8 mouse cellular contexts compared by ENCODE assay signal in genomic region chr10:107122744-107123528, GRCm38 (mm10). TPM values are rescaled to one million over a fixed set of nuclear protein-coding genes. Genes with fewer than 3 reads are reported as not detected.
DNase-seq lines count a peak whose midpoint lies in the region; ATAC-seq and TF ChIP-seq lines count a peak whose summit lies in the region.

No protein-coding gene starts in this region.

- H3K36me3 ChIP-seq in ES-E14 (ENCODE audit: control insufficient read depth, insufficient read depth, low read length, poor library complexity, severe bottlenecking) = no peaks in the 10 kb centered on the region
- H3K36me3 ChIP-seq in heart, embryonic 15.5 days = no peaks in the 10 kb centered on the region
- no peaks in the 10 kb centered on the region for H3K36me3 ChIP-seq in liver, postnatal 0 days (replicated peaks; ENCODE audit: insufficient read depth, low read length)

- no peaks in the 10 kb centered on the region for H3K27me3 ChIP-seq in heart, embryonic 15.5 days
- no peaks in the 10 kb centered on the region for H3K27me3 ChIP-seq in liver, postnatal 0 days (ENCODE audit: insufficient read depth, low read length)

- peak overlapping the region; percentile 70 to 75 for H3K4me3 ChIP-seq in ES-E14 (ENCODE audit: insufficient read depth in 1 of 2, low read depth in 1 of 2, low read length in 2 of 2, poor library complexity in 1 of 2, severe bottlenecking in 1 of 2)
- peak overlapping the region; percentile 68 for H3K4me3 ChIP-seq in heart, embryonic 15.5 days
- H3K4me3 ChIP-seq in liver, postnatal 0 days (ENCODE audit: low read depth, low read length) = peak overlapping the region; percentile 52

- 8% methylated on average over 9 of the region's 9 CpGs for WGBS in heart, embryonic 15.5 days
- WGBS in liver, postnatal 0 days (ENCODE audit: insufficient replicate concordance) = 18% methylated on average over 9 of the region's 9 CpGs

- H3K4me1 ChIP-seq in ES-E14 (ENCODE audit: control insufficient read depth in 2 of 2, insufficient read depth in 2 of 2, low read length in 2 of 2, poor library complexity in 1 of 2) = no peaks in the 10 kb centered on the region
- H3K4me1 ChIP-seq in heart, embryonic 15.5 days (replicated peaks) = no peaks in the 10 kb centered on the region; the same call in 1 of the 2 replicates
- H3K4me1 ChIP-seq in liver, postnatal 0 days (ENCODE audit: insufficient read depth) = no peaks in the 10 kb centered on the region

- no peak overlapping the region for H3K27ac ChIP-seq in ES-E14 (ENCODE audit: insufficient read depth, low read depth, low read length, poor library complexity, severe bottlenecking)
- peak overlapping the region; percentile 63 for H3K27ac ChIP-seq in heart, embryonic 15.5 days
- peak overlapping the region; percentile 55; the same call in 1 of the 2 replicates for H3K27ac ChIP-seq in liver, postnatal 0 days (ENCODE audit: low read depth)

- H3K9ac ChIP-seq in ES-E14 (ENCODE audit: insufficient read depth, low read depth, low read length, poor library complexity, severe bottlenecking) = peak overlapping the region; percentile 80
- H3K9ac ChIP-seq in heart, embryonic 15.5 days = peak overlapping the region; percentile 67
- peak overlapping the region; percentile 58 for H3K9ac ChIP-seq in liver, postnatal 0 days (replicated peaks)

- peak overlapping the region; percentile 79 for H3K4me2 ChIP-seq in heart, embryonic 15.5 days
- H3K4me2 ChIP-seq in liver, postnatal 0 days (ENCODE audit: low read depth, low read length) = peak overlapping the region; percentile 60

- H3K9me3 ChIP-seq in ES-E14 (ENCODE audit: control insufficient read depth, insufficient read depth, low read depth, low read length) = no peaks in the 10 kb centered on the region
- no peaks in the 10 kb centered on the region for H3K9me3 ChIP-seq in heart, embryonic 15.5 days (replicated peaks)
- no peaks in the 10 kb centered on the region for H3K9me3 ChIP-seq in liver, postnatal 0 days (ENCODE audit: low read length)

- in situ Hi-C loops in ES-E14 (cut with MboI; ENCODE audit: low sequenced_read_pairs in 2 of 2, unreplicated experiment in 2 of 2) = no loop called here

- peak; percentile 2; the same call in 1 of the 2 replicates for ATAC-seq in frontal cortex, adult (ENCODE audit: low TSS enrichment)
- ATAC-seq in heart, embryonic 15.5 days (replicated peaks; ENCODE audit: insufficient number of reproducible peaks, insufficient read depth, low FRiP score, low read depth) = no peak
- peak; percentile 13; the same call in 1 of the 2 replicates for ATAC-seq in liver, postnatal 0 days

- TF ChIP-seq EP300 in liver, postnatal 0 days (IDR thresholded peaks at IDR 0.05; ENCODE audit: low read depth) = no peak

- no peak for DNase-seq in frontal cortex, postnatal 14 days (ENCODE audit: low spot score in 2 of 2)
- DNase-seq in ES-E14 (ENCODE audit: low read depth, low spot score) = no peak
- DNase-seq in liver, postnatal 0 days = no peak
- DNase-seq in cerebellum, adult 8-10 months = no peak
- no peak for DNase-seq in kidney, adult 11 months
- no peak for DNase-seq in adrenal gland, postnatal 36 days

- no peak for TF ChIP-seq CTCF in liver, postnatal 0 days (IDR thresholded peaks at IDR 0.05; ENCODE audit: low read depth)

TF ChIP-seq in ES-E14, 5 proteins besides CTCF, POLR2A, EP300 and RAD21:
- no peak for TF ChIP-seq CHD2 (IDR thresholded peaks at IDR 0.05; ENCODE audit: low read depth, low read length)
- TF ChIP-seq MAFK (IDR thresholded peaks at IDR 0.05; ENCODE audit: insufficient read depth, low read depth, low read length) = no peak
- TF ChIP-seq ZC3H11A (IDR thresholded peaks at IDR 0.05; ENCODE audit: borderline replicate concordance, low read depth, low read length) = no peak
- no peak for TF ChIP-seq ZNF384 (IDR thresholded peaks at IDR 0.05; ENCODE audit: low read depth, low read length)
- TF ChIP-seq HCFC1 (IDR thresholded peaks at IDR 0.05; ENCODE audit: borderline replicate concordance, insufficient read depth, low read length) = no peak

RNA-seq across cellular contexts. Expression of gene Acss3, which starts 0.5 kb away (rescaled TPM):
- total RNA-seq in ES-E14 (2012; rRNA removed) = 0.22 and 0.69 TPM in 2 replicates
- 2.2 and 3.0 TPM in 2 replicates for polyA plus RNA-seq in heart, embryonic 15.5 days (2015; fragmentation: Nextera tagmentation; extraction: Ambion mirVana)
- polyA plus RNA-seq in liver, postnatal 0 days (2015; fragmentation: Nextera tagmentation; extraction: Ambion mirVana) = 1.5 and 1.9 TPM in 2 replicates
- 10 to 100 TPM; 29.3 to 33.0 TPM for total RNA-seq in adrenal gland, postnatal 36 days (2021)

Comparison
In these comparisons a context has a peak if more than half of its experiments do, and no peak if none do; other contexts are left out.
1. RNA of gene Acss3, which starts 0.5 kb away (total RNA-seq): 29.3 to 33.0 TPM in adrenal gland, postnatal 36 days; 0.22 to 0.69 TPM in ES-E14; every median in the first group is over 10 times any median in the second.
2. Peak in every context shown above with its lines, with median percentiles within 50 percentile points of each other: H3K4me3 ChIP-seq and H3K9ac ChIP-seq.